Mouse (Mus musculus) adrenal gland, adult (tissue): Measurements from ENCODE around the gene Vmn1r47.
"Not testable (repeated sequence)": the region's sequence is repeated elsewhere in the genome, so short reads cannot be mapped to it uniquely, and the experiment has no call there.

ENCODE experiments used
- DNase-seq, 2 experiments: peaks; one replicate each; pipeline ENCODE4 v3.0.0; 2022 to 2023; ENCODE audit warnings: low spot score in 1 of 2; ENCODE audit not compliant: inconsistent age in 2 of 2

The Vmn1r47 gene

GRCm38 (mm10) chr6:90015847-90016246, at the start of gene Vmn1r47:
Vmn1r47 (plus strand) TSS chr6:90016147.
- DNase-seq, result not testable (repeated sequence)

GRCm38 (mm10) chr6:89966341-89966740, 49.6 kb upstream of the Vmn1r47 start:
- DNase-seq, result no peak

DNA sequence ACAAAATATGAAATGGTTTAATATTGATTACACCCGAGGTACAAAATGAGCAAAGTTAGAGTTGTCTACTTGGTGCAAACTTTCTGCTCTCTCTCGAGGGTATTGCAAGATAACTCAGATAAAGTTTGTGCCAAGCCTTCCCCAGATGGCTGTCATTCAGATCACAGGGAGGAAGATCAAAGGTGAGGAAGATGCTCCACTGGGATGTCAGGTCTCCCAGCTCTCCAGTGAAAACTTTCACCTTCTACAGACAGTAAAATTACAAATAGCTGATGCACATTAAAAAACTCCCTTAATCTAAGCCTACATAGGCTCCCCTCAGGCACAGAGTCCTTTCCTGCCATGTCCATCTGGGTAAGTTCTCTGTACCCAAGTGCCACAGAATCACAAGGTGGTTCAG, 46.9 kb upstream of the Vmn1r47 start, which contains the start of gene Vmn1r46:
Vmn1r46 (plus strand) TSS at position 301 of the 400 bp plus-strand sequence.
- DNase-seq, result no peak

GRCm38 (mm10) chr6:89985989-89986388, 30.0 kb upstream of the Vmn1r47 start:
- peak in 1 of 2 experiments; percentile 64 for DNase-seq

DNA sequence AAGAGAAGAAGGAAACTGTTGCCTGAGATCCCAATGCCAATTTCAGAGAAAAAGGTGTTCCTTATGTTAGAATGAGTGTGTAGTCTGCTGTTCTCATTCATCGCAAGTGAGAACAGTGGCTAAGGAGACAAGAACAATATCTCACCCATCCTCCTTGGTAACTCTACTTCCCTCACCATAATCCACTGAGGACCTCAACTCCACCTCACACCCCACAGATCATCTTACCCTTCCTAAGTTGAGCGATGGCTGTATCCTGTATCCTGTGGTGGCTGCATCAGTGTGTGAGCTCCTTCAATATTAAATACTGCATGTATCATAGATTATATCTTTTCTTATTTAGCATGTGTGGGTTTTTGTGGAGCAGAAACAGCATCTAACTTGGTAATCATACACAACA, 20.8 kb downstream of the Vmn1r47 start, which contains the start of gene Vmn1r48:
Vmn1r48 (minus strand) TSS at position 101 of the 400 bp plus-strand sequence.
- DNase-seq, result not testable (repeated sequence)
